Mouse (Mus musculus): ENCODE data around the gene Pdzd7. TPM values are rescaled to one million over a fixed set of nuclear protein-coding genes. Genes with fewer than 3 reads are reported as not detected.
A peak's percentile ranks its signal among the peaks of the same experiment; 100 is the strongest.

Pdzd7 gene
- polyA plus RNA-seq (2015; fragmentation: Nextera tagmentation; extraction: Ambion mirVana) = not detected in 2 replicates

- H3K27ac ChIP-seq (ENCODE audit: low read depth) = no peak within 1 kb of the TSS
- no peak within 1 kb of the TSS for H3K9ac ChIP-seq (replicated peaks)
- no peaks in the 10 kb centered on the region for H3K9me3 ChIP-seq (ENCODE audit: low read length)
- peaks cover 47% of the 10 kb centered on the region for H3K27me3 ChIP-seq (ENCODE audit: insufficient read depth, low read length)
- TF ChIP-seq CTCF (IDR thresholded peaks at IDR 0.05; ENCODE audit: low read depth) = no peak
- no peak for TF ChIP-seq EP300 (IDR thresholded peaks at IDR 0.05; ENCODE audit: low read depth)
- DNase-seq (no peak), ATAC-seq (no peak)
- peak within 1 kb of the TSS; percentile 59 for H3K4me3 ChIP-seq (ENCODE audit: low read depth, low read length)
- H3K4me1 ChIP-seq (ENCODE audit: insufficient read depth) = peaks cover 27% of the 10 kb centered on the region
- peak within 1 kb of the TSS; percentile 86 for H3K4me2 ChIP-seq (ENCODE audit: low read depth, low read length)
- WGBS (ENCODE audit: insufficient replicate concordance) = 80% methylated on average over 5 of the region's 5 CpGs
- H3K36me3 ChIP-seq (replicated peaks; ENCODE audit: insufficient read depth, low read length) = no peaks in the 10 kb centered on the region
Observed at GRCm38 (mm10) chr19:45045651-45046050, at the start of gene Pdzd7. TSS of gene Pdzd7 (minus strand) at chr19:45045717.

DNA sequence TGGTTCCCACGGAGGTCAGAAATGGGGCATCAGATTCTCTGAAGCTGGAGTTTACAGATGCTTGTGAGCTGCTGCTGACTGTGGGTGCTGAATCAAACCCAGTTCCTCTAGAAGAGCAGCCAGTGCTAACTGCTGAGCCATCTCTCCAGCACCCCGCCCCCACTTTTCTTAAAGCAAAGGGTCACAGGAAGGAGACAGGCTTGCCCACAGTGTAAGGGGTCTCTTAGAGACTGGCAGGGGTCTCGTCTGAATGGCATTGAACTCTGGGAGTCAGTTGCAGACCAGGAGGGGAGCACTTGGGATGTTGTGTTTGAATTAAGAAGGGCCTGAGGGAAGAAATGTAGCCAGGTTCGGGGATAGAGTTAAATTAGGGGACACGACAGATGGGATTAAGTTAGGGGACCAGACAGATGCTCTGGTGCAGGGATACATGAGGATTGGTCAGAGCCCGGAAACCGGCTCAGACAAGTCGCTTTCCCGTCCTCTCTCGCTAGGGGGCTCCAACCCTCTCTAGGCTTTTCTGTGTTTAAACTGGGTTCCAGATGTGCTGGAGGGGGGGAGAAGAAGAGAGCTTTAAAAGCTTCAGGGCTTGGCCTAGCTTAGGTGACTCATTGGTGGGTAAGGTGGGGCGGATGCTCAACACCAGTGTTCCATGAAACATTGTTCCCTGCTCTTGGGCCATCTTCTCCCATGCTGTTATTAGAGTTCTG is 36.5 kb upstream of the Pdzd7 start:
- Histone ChIP-seq H3K9me3 (ENCODE audit: low read length) (no peaks in the 10 kb centered on the region), H3K4me3 (ENCODE audit: low read depth, low read length) (no peak overlapping the region), H3K36me3 (replicated peaks; ENCODE audit: insufficient read depth, low read length) (no peaks in the 10 kb centered on the region), H3K27ac (ENCODE audit: low read depth) (no peak overlapping the region), H3K4me2 (ENCODE audit: low read depth, low read length) (no peak overlapping the region), H3K27me3 (ENCODE audit: insufficient read depth, low read length) (peaks cover 68% of the 10 kb centered on the region), H3K9ac (replicated peaks) (no peak overlapping the region), H3K4me1 (ENCODE audit: insufficient read depth) (peaks cover 12% of the 10 kb centered on the region)
- peak; percentile 71 for DNase-seq
- WGBS (ENCODE audit: insufficient replicate concordance) = 13% methylated on average over 11 of the region's 11 CpGs
- TF ChIP-seq CTCF (IDR thresholded peaks at IDR 0.05; ENCODE audit: low read depth) (peak; percentile 60), EP300 (IDR thresholded peaks at IDR 0.05; ENCODE audit: low read depth) (no peak)
- ATAC-seq = peak; percentile 18; the same call in 1 of the 2 replicates

GRCm38 (mm10) chr19:45081279-45081678 is 35.8 kb upstream of the Pdzd7 start:
- H3K4me3 ChIP-seq (ENCODE audit: low read depth, low read length) = no peak overlapping the region
- H3K27ac ChIP-seq (ENCODE audit: low read depth) = no peak overlapping the region
- H3K4me1 ChIP-seq (ENCODE audit: insufficient read depth) = peaks cover 19% of the 10 kb centered on the region
- H3K36me3 ChIP-seq (replicated peaks; ENCODE audit: insufficient read depth, low read length) = no peaks in the 10 kb centered on the region
- H3K9ac ChIP-seq (replicated peaks) = no peak overlapping the region
- ATAC-seq (no peak), DNase-seq (peak; percentile 78)
- WGBS (ENCODE audit: insufficient replicate concordance) = 1% methylated on average over 5 of the region's 5 CpGs
- 0 out of 2 replicates have a peak overlapping the region, but pooled peaks have one; percentile 53 for H3K4me2 ChIP-seq (ENCODE audit: low read depth, low read length)
- TF ChIP-seq CTCF (IDR thresholded peaks at IDR 0.05; ENCODE audit: low read depth) (peak; percentile 94), EP300 (IDR thresholded peaks at IDR 0.05; ENCODE audit: low read depth) (no peak)
- no peaks in the 10 kb centered on the region for H3K9me3 ChIP-seq (ENCODE audit: low read length)
- peaks cover 70% of the 10 kb centered on the region for H3K27me3 ChIP-seq (ENCODE audit: insufficient read depth, low read length)

DNA sequence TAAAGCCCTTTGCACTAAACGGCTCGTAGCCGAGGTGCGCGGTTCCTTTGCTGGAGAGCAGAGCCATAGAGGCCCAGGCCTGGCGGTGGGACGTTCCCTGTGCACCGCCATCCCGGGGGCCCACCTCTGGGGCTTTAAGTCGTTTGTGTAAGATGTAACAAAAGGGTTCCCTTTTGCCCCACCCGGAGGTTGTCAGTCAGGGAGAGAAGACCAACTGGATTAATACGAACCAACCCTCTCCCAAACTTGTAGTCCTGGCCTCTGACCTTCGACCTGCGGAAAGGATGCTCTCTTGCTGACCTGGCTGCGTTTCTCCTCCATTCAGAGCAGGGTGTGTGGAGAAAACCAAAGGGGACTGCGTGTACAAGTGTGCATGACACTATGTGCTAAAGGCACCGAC is 35.2 kb upstream of the Pdzd7 start:
- peaks cover 25% of the 10 kb centered on the region for H3K4me1 ChIP-seq (ENCODE audit: insufficient read depth)
- 4% methylated on average over 17 of the region's 17 CpGs for WGBS (ENCODE audit: insufficient replicate concordance)
- H3K4me2 ChIP-seq (ENCODE audit: low read depth, low read length) = peak overlapping the region; percentile 53; the same call in 1 of the 2 replicates

GRCm38 (mm10) chr19:45079769-45080515 is 34.4 kb upstream of the Pdzd7 start:
- Histone ChIP-seq H3K27ac (ENCODE audit: low read depth) (no peak overlapping the region), H3K4me2 (ENCODE audit: low read depth, low read length) (peak overlapping the region; percentile 53), H3K27me3 (ENCODE audit: insufficient read depth, low read length) (peaks cover 73% of the 10 kb centered on the region), H3K36me3 (replicated peaks; ENCODE audit: insufficient read depth, low read length) (no peaks in the 10 kb centered on the region), H3K9me3 (ENCODE audit: low read length) (no peaks in the 10 kb centered on the region), H3K9ac (replicated peaks) (no peak overlapping the region), H3K4me1 (ENCODE audit: insufficient read depth) (peaks cover 29% of the 10 kb centered on the region), H3K4me3 (ENCODE audit: low read depth, low read length) (peak overlapping the region; percentile 5)
- WGBS (ENCODE audit: insufficient replicate concordance) = 2% methylated on average over 45 of the region's 45 CpGs
- no peak for TF ChIP-seq CTCF (IDR thresholded peaks at IDR 0.05; ENCODE audit: low read depth)
- TF ChIP-seq EP300 (IDR thresholded peaks at IDR 0.05; ENCODE audit: low read depth) = no peak
- ATAC-seq (no peak), DNase-seq (peak; percentile 50)

More for the DNA sequence above, 35.2 kb upstream of the Pdzd7 start:
- ATAC-seq = no peak
- no peak for DNase-seq
- Histone ChIP-seq H3K9me3 (ENCODE audit: low read length) (no peaks in the 10 kb centered on the region), H3K27me3 (ENCODE audit: insufficient read depth, low read length) (peaks cover 73% of the 10 kb centered on the region), H3K9ac (replicated peaks) (no peak overlapping the region; the same call in 1 of the 2 replicates), H3K4me3 (ENCODE audit: low read depth, low read length) (peak overlapping the region; percentile 5), H3K27ac (ENCODE audit: low read depth) (no peak overlapping the region), H3K36me3 (replicated peaks; ENCODE audit: insufficient read depth, low read length) (no peaks in the 10 kb centered on the region)
- TF ChIP-seq EP300 (IDR thresholded peaks at IDR 0.05; ENCODE audit: low read depth) (no peak), CTCF (IDR thresholded peaks at IDR 0.05; ENCODE audit: low read depth) (no peak)
